Mouse (Mus musculus): ENCODE measurements at regions not wholly inside any gene's neighbourhood (a gene's known extent, or its start where the extent isn't known, plus 50 kb on each side); places are given as distances from the start of the nearest gene placed in this dataset.

GRCm38 (mm10) chr16:84100444-84100843, 414.5 kb upstream of the A730009L09Rik start:
- Histone ChIP-seq H3K36me3 (no peaks in the 10 kb centered on the region), H3K4me3 (no peak overlapping the region), H3K9me3 (no peaks in the 10 kb centered on the region), H3K27me3 (no peaks in the 10 kb centered on the region), H3K27ac (replicated peaks) (no peak overlapping the region), H3K4me1 (no peaks in the 10 kb centered on the region), H3K9ac (replicated peaks) (no peak overlapping the region), H3K4me2 (replicated peaks) (no peak overlapping the region)
- 61% methylated on average over 1 of the region's 1 CpGs for WGBS
- ATAC-seq (replicated peaks): no peak

DNA sequence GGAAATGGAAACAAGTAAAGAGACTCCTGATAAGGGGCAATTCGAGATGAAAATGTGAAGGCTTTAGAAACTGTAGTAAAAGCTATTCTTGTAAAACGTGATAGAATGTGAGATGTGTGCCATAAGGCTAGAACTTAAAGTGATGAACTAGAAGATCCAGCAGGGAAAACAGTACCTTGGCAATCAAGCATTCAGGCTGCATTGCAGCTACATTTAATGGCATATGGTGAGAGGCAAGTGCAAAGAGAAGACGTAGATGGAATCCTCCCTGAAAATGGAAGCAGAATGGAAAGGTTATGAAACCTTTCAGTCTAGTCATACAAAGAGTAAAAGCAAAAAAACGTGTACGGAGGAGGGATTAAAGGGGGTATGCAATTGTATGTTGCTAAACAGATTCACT, 403.3 kb upstream of the A730009L09Rik start:
- Histone ChIP-seq H3K9me3 (no peaks in the 10 kb centered on the region), H3K27me3 (no peaks in the 10 kb centered on the region), H3K4me3 (no peak overlapping the region), H3K9ac (replicated peaks) (no peak overlapping the region), H3K36me3 (no peaks in the 10 kb centered on the region), H3K27ac (replicated peaks) (no peak overlapping the region), H3K4me2 (replicated peaks) (no peak overlapping the region), H3K4me1 (no peaks in the 10 kb centered on the region)
- ATAC-seq (replicated peaks): no peak
- WGBS: 74% methylated on average over 5 of the region's 5 CpGs

- Histone ChIP-seq H3K27ac (replicated peaks) (no peak overlapping the region), H3K4me2 (replicated peaks) (no peak overlapping the region), H3K9ac (replicated peaks) (no peak overlapping the region), H3K4me1 (no peaks in the 10 kb centered on the region), H3K4me3 (no peak overlapping the region), H3K27me3 (no peaks in the 10 kb centered on the region), H3K36me3 (no peaks in the 10 kb centered on the region), H3K9me3 (no peaks in the 10 kb centered on the region)
- 89% methylated on average over 3 of the region's 3 CpGs for whole genome bisulfite sequencing
- no peak for ATAC-seq (replicated peaks)
Measured at GRCm38 (mm10) chr16:84117556-84117955, 397.4 kb upstream of the A730009L09Rik start.

DNA sequence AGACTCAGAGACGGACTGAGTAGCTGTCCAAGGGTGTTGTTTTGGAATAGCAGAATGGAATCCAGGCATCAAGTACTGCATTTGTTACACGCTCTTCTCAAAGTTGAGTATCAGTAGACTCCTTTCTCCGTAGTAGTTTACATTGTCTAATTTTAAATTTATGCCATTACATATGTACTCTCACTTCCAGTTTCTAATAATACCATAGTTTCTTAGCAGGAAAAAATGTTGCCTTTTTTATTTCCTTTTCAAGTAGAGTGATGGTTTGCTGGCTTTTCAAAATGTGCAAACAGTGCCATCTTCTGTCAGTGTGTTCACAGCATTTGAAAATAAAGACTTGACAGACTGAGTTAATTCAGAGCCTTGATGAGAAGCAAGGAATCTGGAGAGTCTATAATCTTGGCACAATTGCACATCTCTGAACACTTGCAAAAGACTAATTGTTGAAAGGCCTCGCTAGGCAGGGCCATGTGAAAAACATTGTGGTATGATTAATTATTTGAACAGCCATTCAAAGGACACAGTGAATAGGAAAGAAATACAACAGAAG, 379.2 kb upstream of the A730009L09Rik start:
- ATAC-seq (replicated peaks): peak; percentile 89
- H3K4me1 ChIP-seq: peaks cover 3% of the 10 kb centered on the region; the same call in 1 of the 2 replicates
- H3K27ac ChIP-seq (replicated peaks): no peak overlapping the region
- no peaks in the 10 kb centered on the region for H3K36me3 ChIP-seq
- H3K4me2 ChIP-seq (replicated peaks): no peak overlapping the region
- 36% methylated on average over 4 of the region's 4 CpGs for WGBS
- H3K4me3 ChIP-seq: no peak overlapping the region
- no peak overlapping the region for H3K9ac ChIP-seq (replicated peaks)
- no peaks in the 10 kb centered on the region for H3K9me3 ChIP-seq
- no peaks in the 10 kb centered on the region for H3K27me3 ChIP-seq

DNA sequence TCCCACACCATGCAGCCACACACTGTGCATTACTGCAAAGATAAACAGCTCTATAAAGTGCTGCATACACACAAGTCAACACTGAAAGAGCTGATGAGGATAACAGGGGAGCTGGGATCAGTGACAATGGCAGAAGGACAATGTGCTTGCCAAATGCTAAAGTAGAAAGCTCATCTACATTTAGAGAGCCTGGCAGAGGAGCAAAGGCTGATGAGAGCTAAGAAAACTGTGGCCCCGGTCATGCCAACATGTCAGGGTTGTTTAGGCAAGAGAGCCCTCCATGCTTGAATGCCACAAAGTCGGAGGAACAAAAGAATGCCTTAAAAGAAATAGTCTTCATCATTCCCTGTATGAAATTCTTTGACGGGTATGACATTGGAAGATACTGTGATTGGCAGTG, 363.0 kb upstream of the A730009L09Rik start:
- Histone ChIP-seq H3K27ac (replicated peaks) (no peak overlapping the region), H3K27me3 (no peaks in the 10 kb centered on the region), H3K36me3 (no peaks in the 10 kb centered on the region), H3K9ac (replicated peaks) (no peak overlapping the region), H3K4me1 (no peaks in the 10 kb centered on the region), H3K4me2 (replicated peaks) (no peak overlapping the region), H3K4me3 (no peak overlapping the region), H3K9me3 (no peaks in the 10 kb centered on the region)
- no peak for ATAC-seq (replicated peaks)
- WGBS: 82% methylated on average over 3 of the region's 3 CpGs

GRCm38 (mm10) chr16:84172080-84172479, 342.8 kb upstream of the A730009L09Rik start:
- Histone ChIP-seq H3K4me2 (replicated peaks) (no peak overlapping the region), H3K36me3 (no peaks in the 10 kb centered on the region), H3K9me3 (no peaks in the 10 kb centered on the region), H3K27me3 (no peaks in the 10 kb centered on the region), H3K4me1 (no peaks in the 10 kb centered on the region), H3K9ac (replicated peaks) (no peak overlapping the region), H3K27ac (replicated peaks) (no peak overlapping the region), H3K4me3 (no peak overlapping the region)
- WGBS: 50% methylated on average over 1 of the region's 1 CpGs
- ATAC-seq (replicated peaks): no peak

All from forebrain, embryonic 15.5 days (tissue).